Mouse (Mus musculus) megakaryocyte, embryonic 14.5 days (primary cell): ENCODE results near the gene Dusp12.

Source experiments
- FLI1 ChIP-seq: IDR thresholded peaks from 2 replicates; pipeline ENCODE4 v1.6.1; 2012; ENCODE audit warnings: low read length, inconsistent platforms, mixed read lengths
- GATA1 ChIP-seq: IDR thresholded peaks from 3 replicates; pipeline ENCODE4 v1.6.1; 2012; ENCODE audit warnings: mixed read lengths, low read length, inconsistent platforms, borderline replicate concordance

- TF ChIP-seq GATA1: no peak
- TF ChIP-seq FLI1: no peak
Observed at GRCm38 (mm10) chr1:170924485-170924884, 39.1 kb upstream of the Dusp12 start.
